Mouse (Mus musculus) stomach, postnatal 0 days (tissue): ENCODE measurements around the gene 6030458C11Rik. TPM values are rescaled to one million over a fixed set of nuclear protein-coding genes. Genes with fewer than 3 reads are reported as not detected.
"Not testable (repeated sequence)": the region's sequence is repeated elsewhere in the genome, so short reads cannot be mapped to it uniquely, and the experiment has no call there.

Experiments
- ATAC-seq: fragments of 200-750 bp; cut with Nextera tagmentation; 2 replicates; pipeline ENCODE4 v1.8.0; 2017; ENCODE audit not compliant: low FRiP score, low TSS enrichment
- DNase-seq: peaks from one replicate; pipeline ENCODE4 v3.0.0-alpha.2; 2016; ENCODE audit warnings: low spot score
- H3K27ac ChIP-seq: fragments of 300-500 bp; sonication (generic); replicated peaks from 2 replicates; pipeline ENCODE4 v1.5.1; 2014; ENCODE audit warnings: mild to moderate bottlenecking, control low read depth
- H3K27me3 ChIP-seq: fragments of 300-500 bp; sonication (generic); 2 replicates; pipeline ENCODE4 v1.6.1; 2014; ENCODE audit warnings: low read length; ENCODE audit not compliant: control insufficient read depth, insufficient read depth
- H3K36me3 ChIP-seq: fragments of 300-500 bp; sonication (generic); 2 replicates; pipeline ENCODE4 v1.6.1; 2014; ENCODE audit warnings: low read length, mixed read lengths; ENCODE audit not compliant: control insufficient read depth, insufficient read depth
- H3K4me1 ChIP-seq: fragments of 300-500 bp; sonication (generic); replicated peaks from 2 replicates; pipeline ENCODE4 v1.6.1; 2014; ENCODE audit warnings: antibody characterized with exemption; ENCODE audit not compliant: control insufficient read depth, insufficient read depth
- H3K4me2 ChIP-seq: fragments of 300-500 bp; sonication (generic); replicated peaks from 2 replicates; pipeline ENCODE4 v1.6.1; 2014; ENCODE audit warnings: low read depth, mild to moderate bottlenecking, control low read depth, moderate library complexity
- H3K4me3 ChIP-seq: fragments of 300-500 bp; sonication (generic); 2 replicates; pipeline ENCODE4 v1.5.1; 2014; ENCODE audit warnings: low read depth, low read length, control low read depth
- H3K9ac ChIP-seq: fragments of 300-500 bp; sonication (generic); 2 replicates; pipeline ENCODE4 v1.6.1; 2014; ENCODE audit warnings: mild to moderate bottlenecking, low read length, control low read depth, mixed read lengths
- H3K9me3 ChIP-seq: fragments of 300-500 bp; sonication (generic); 2 replicates; pipeline ENCODE4 v1.6.1; 2016; ENCODE audit warnings: low read length; ENCODE audit not compliant: control insufficient read depth
- CTCF ChIP-seq: IDR thresholded peaks from 2 replicates; pipeline ENCODE4 v1.5.1; 2016; ENCODE audit warnings: antibody characterized with exemption, low read depth, mild to moderate bottlenecking, moderate library complexity
- EP300 ChIP-seq: optimal IDR thresholded peaks from 2 replicates; pipeline ENCODE3; 2016; ENCODE audit warnings: antibody characterized with exemption
- WGBS: fragments of 180-500 bp; shearing (Covaris S2); extraction: QIAGEN DNeasy Blood & Tissue Kit; methylation state at CpG from one replicate; pipeline ENCODE4 v1.1.7; 2014; 5-methylcytosine and 5-hydroxymethylcytosine counted together
- polyA plus RNA-seq: library from polyadenylated mRNA; unstranded; fragments of >200 nt; fragmentation: Nextera tagmentation; extraction: Ambion mirVana; gene quantifications from 2 replicates; pipeline ENCODE4 v1.2.1, GENCODE M21; 2015

6030458C11Rik gene
- polyA plus RNA-seq, 1 experiment from 2014 or later, result 16.1 TPM

- Histone ChIP-seq H3K27ac (no peak overlapping the region), H3K4me1 (no peaks in the 10 kb centered on the region), H3K27me3 (no peaks in the 10 kb centered on the region), H3K4me2 (no peak overlapping the region), H3K9me3 (no peaks in the 10 kb centered on the region), H3K9ac (no peak overlapping the region), H3K36me3 (no peaks in the 10 kb centered on the region), H3K4me3 (no peak overlapping the region)
- ATAC-seq (no peak), DNase-seq (no peak)
- WGBS, result 87% methylated on average over 10 of the region's 10 CpGs
- TF ChIP-seq EP300 (no peak), CTCF (no peak)
Measured at GRCm38 (mm10) chr15:12807088-12807487, 17.4 kb downstream of the 6030458C11Rik start.

DNA sequence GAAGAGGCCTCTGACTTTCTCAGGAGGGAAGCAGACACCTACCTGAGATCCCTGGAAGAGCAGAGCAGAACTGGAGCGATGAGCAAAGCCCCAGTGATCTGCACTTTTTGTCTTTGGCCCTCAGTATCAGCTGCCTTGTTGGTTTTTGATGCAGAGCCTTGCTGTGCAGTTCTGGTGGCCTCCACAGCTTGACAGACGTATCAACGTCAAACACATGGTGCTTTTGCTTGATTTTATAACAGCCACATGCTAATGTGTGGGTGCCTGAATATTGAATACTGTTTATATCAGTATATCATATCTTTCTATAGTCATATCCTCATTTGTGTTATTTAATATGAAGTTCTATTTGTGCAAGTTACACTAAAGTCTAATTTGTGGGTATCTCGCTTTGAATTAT, 19.4 kb downstream of the 6030458C11Rik start:
- H3K4me2 ChIP-seq, result no peak overlapping the region
- H3K4me3 ChIP-seq, result no peak overlapping the region
- H3K36me3 ChIP-seq, result no peaks in the 10 kb centered on the region
- no peaks in the 10 kb centered on the region for H3K9me3 ChIP-seq
- TF ChIP-seq CTCF (no peak), EP300 (no peak)
- DNase-seq, result no peak
- 84% methylated on average over 4 of the region's 4 CpGs for WGBS
- H3K9ac ChIP-seq, result no peak overlapping the region
- no peaks in the 10 kb centered on the region for H3K27me3 ChIP-seq
- no peaks in the 10 kb centered on the region for H3K4me1 ChIP-seq
- ATAC-seq, result no peak
- no peak overlapping the region for H3K27ac ChIP-seq

DNA sequence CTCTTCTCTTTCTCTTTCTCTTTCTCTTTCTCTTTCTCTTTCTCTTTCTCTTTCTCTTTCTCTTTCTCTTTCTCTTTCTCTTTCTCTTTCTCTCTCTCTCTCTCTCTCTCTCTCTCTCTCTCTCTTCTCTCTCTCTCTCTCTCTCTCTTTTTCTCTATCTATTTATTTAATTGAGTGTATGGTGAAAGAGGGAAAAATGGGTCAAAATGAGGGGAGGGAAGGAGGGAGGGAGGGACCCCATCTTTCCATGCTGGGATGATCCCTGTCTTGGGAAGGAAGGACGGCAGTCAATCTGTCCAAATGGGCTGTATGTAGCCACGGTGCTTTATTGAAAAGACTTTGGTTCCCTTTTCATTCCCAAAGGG, 23.3 kb downstream of the 6030458C11Rik start:
- H3K4me2 ChIP-seq, H3K9me3 ChIP-seq, H3K36me3 ChIP-seq, DNase-seq, ATAC-seq, H3K27ac ChIP-seq, H3K27me3 ChIP-seq, H3K4me3 ChIP-seq, H3K4me1 ChIP-seq, H3K9ac ChIP-seq: not testable (repeated sequence)
- whole genome bisulfite sequencing, result 66% methylated on average over 2 of the region's 2 CpGs

GRCm38 (mm10) chr15:12800405-12801141, 23.9 kb downstream of the 6030458C11Rik start:
- Histone ChIP-seq H3K4me2 (no peak overlapping the region), H3K4me3 (no peak overlapping the region), H3K9ac (no peak overlapping the region), H3K4me1 (no peaks in the 10 kb centered on the region), H3K9me3 (no peaks in the 10 kb centered on the region), H3K27ac (no peak overlapping the region), H3K36me3 (no peaks in the 10 kb centered on the region), H3K27me3 (no peaks in the 10 kb centered on the region)
- TF ChIP-seq CTCF, result no peak
- TF ChIP-seq EP300, result no peak
- ATAC-seq (no peak), DNase-seq (no peak)
- WGBS, result 37% methylated on average over 15 of the region's 15 CpGs

DNA sequence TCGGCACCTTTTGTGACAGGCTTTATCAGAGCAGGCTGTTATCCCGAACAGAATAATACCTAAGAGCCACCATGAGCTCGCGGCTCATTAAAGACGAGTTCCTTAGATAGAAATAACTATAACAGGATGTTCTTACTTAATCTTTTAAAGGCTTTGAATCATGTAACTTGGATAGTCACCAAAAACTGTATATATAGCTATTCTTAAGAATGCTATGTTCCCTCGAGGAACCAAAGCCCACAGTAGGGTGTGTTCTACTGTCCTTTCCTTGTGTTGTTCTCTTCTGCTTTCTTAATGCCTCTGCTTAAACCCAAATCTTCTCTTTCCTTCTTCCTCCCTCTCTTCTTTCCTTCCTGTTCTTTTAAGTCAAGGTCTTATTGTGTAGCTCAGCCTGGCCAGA, 26.4 kb downstream of the 6030458C11Rik start:
- H3K27me3 ChIP-seq, result no peaks in the 10 kb centered on the region
- WGBS, result 50% methylated on average over 6 of the region's 6 CpGs
- DNase-seq (no peak), ATAC-seq (no peak)
- H3K27ac ChIP-seq, result no peak overlapping the region
- H3K9ac ChIP-seq, result no peak overlapping the region
- no peak overlapping the region for H3K4me2 ChIP-seq
- no peaks in the 10 kb centered on the region for H3K9me3 ChIP-seq
- TF ChIP-seq EP300 (no peak), CTCF (no peak)
- H3K4me3 ChIP-seq, result no peak overlapping the region
- H3K4me1 ChIP-seq, result no peaks in the 10 kb centered on the region
- H3K36me3 ChIP-seq, result no peaks in the 10 kb centered on the region

GRCm38 (mm10) chr15:12795909-12796470, 28.5 kb downstream of the 6030458C11Rik start:
- Histone ChIP-seq H3K9me3 (no peaks in the 10 kb centered on the region), H3K4me2 (no peak overlapping the region), H3K27me3 (no peaks in the 10 kb centered on the region), H3K27ac (no peak overlapping the region), H3K4me3 (no peak overlapping the region), H3K9ac (no peak overlapping the region), H3K4me1 (no peaks in the 10 kb centered on the region), H3K36me3 (no peaks in the 10 kb centered on the region)
- no peak for TF ChIP-seq CTCF
- no peak for TF ChIP-seq EP300
- no peak for DNase-seq
- WGBS, result 51% methylated on average over 13 of the region's 13 CpGs
- no peak for ATAC-seq
